ENCODE assay signal across 8 mouse cellular contexts in the genomic region with DNA sequence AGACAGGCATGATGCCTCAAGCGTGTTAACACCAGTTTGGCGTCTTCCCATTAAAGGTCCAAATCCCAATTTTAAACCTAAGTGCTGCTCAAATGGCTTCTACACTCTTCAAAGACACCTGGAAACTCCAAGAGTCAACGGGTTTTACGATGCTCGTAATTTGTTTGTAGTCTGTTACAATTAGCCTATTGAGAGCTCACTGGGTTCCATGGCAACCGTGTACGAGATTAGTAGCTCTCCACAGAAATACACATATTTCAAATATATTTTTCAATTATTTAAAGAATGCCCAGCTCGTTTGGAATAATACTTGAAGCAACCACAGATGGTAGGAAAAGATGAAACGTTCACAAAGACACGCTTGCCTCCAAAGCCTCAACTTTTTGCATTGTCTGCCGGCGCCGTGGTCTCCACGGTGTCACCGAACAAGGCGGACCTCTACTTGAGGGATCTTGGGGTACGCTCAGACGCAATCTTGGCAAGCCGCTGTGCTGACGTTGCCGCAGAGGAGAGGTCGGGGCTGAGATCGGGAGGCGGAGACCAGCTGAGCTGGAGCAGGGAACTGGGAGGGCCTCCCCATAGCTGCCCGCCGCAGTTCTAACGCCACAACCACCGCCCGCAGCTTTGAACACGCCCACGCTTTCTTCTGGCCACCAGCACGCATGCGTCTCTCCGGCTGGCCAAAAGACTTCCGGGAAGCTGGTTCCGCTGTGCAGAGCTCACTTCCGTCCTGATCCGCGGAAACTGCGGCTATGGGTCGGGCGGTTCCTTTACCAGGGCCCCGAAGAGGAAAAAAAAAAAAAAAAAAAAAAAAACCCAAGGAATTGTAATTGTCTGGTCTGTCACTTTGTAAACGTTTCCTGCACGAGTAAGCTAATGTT. TPM values are rescaled to one million over a fixed set of nuclear protein-coding genes. Genes with fewer than 3 reads are reported as not detected.
DNase-seq lines count a peak whose midpoint lies in the region; ATAC-seq and TF ChIP-seq lines count a peak whose summit lies in the region.

No protein-coding gene starts in this region.

- peak; percentile 85 for DNase-seq in G1E (ENCODE audit: low spot score)
- DNase-seq in cerebellum, adult 18-20 months, result peak; percentile 94 to 95
- peak; percentile 91 to 92 for DNase-seq in heart, postnatal 36 days
- DNase-seq in layer of hippocampus, adult 2 months (ENCODE audit: low spot score in 2 of 2), result peak; percentile 95 to 96
- peak; percentile 99 for DNase-seq in lung, embryonic 14.5 days
- DNase-seq in thymus, adult 2 months, result peak; percentile 89

- intact Hi-C loops in heart, postnatal 36 days (cut with DNase I), result loop anchor here (10.0 kb wide), 2 partner anchors 829 to 939 kb away; no protein-coding TSS in a partner anchor

- TF ChIP-seq POLR2A in olfactory bulb, adult 2 months (IDR thresholded peaks at IDR 0.05; ENCODE audit: insufficient read depth, low read depth, low read length), result peak; percentile 81
- peak; percentile 71 for TF ChIP-seq POLR2A in thymus, adult 2 months (IDR thresholded peaks at IDR 0.05; ENCODE audit: control insufficient read depth, extremely low read depth, insufficient read depth, low read length, poor library complexity)

- TF ChIP-seq CTCF in G1E (IDR thresholded peaks at IDR 0.05; ENCODE audit: low read depth, low read length), result no peak
- TF ChIP-seq CTCF in layer of hippocampus, adult 2 months (conservative IDR thresholded peaks at IDR 0.05), result no peak
- TF ChIP-seq CTCF in lung, embryonic 14.5 days (IDR thresholded peaks at IDR 0.05; ENCODE audit: low read depth), result no peak
- TF ChIP-seq CTCF in olfactory bulb, adult 2 months (IDR thresholded peaks at IDR 0.05; ENCODE audit: insufficient read depth, low read depth, low read length), result no peak
- TF ChIP-seq CTCF in thymus, adult 2 months (IDR thresholded peaks at IDR 0.05; ENCODE audit: borderline replicate concordance, control insufficient read depth, extremely low read depth, insufficient read depth, low read length, poor library complexity), result peak; percentile 63; the same call in 1 of the 2 replicates

- peak; percentile 90 for ATAC-seq in G1E (ENCODE audit: extremely low read depth, insufficient number of reproducible peaks, low FRiP score, poor library complexity, severe bottlenecking)
- peak; percentile 92 for ATAC-seq in forebrain, embryonic 16.5 days
- peak; percentile 95 for ATAC-seq in lung, embryonic 14.5 days (ENCODE audit: insufficient read depth)

- peaks cover 7% of the 10 kb centered on the region for H3K36me3 ChIP-seq in G1E (replicated peaks)
- H3K36me3 ChIP-seq in forebrain, embryonic 16.5 days (ENCODE audit: control insufficient read depth, insufficient read depth), result no peaks in the 10 kb centered on the region
- H3K36me3 ChIP-seq in lung, embryonic 14.5 days (ENCODE audit: insufficient read depth), result no peaks in the 10 kb centered on the region
- H3K36me3 ChIP-seq in thymus, adult 2 months (ENCODE audit: control insufficient read depth, insufficient read depth, low read length), result no peaks in the 10 kb centered on the region

- peak overlapping the region; percentile 96 for H3K4me3 ChIP-seq in G1E (ENCODE audit: low read depth, low read length)
- H3K4me3 ChIP-seq in forebrain, embryonic 16.5 days (replicated peaks; ENCODE audit: low read length), result peak overlapping the region; percentile 96
- peak overlapping the region; percentile 98 for H3K4me3 ChIP-seq in layer of hippocampus, adult 2 months
- H3K4me3 ChIP-seq in lung, embryonic 14.5 days (ENCODE audit: low read depth, low read length), result peak overlapping the region; percentile 97
- H3K4me3 ChIP-seq in olfactory bulb, adult 2 months (ENCODE audit: insufficient read depth, low read depth, low read length), result peak overlapping the region; percentile 96
- peak overlapping the region; percentile 80 for H3K4me3 ChIP-seq in thymus, adult 2 months (ENCODE audit: control insufficient read depth, insufficient read depth, low read length)

- H3K27me3 ChIP-seq in G1E (ENCODE audit: insufficient read depth, low read length), result no peaks in the 10 kb centered on the region
- no peaks in the 10 kb centered on the region for H3K27me3 ChIP-seq in forebrain, embryonic 16.5 days (replicated peaks; ENCODE audit: control insufficient read depth, insufficient read depth, low read length)
- no peaks in the 10 kb centered on the region for H3K27me3 ChIP-seq in lung, embryonic 14.5 days (ENCODE audit: insufficient read depth, low read length)
- no peaks in the 10 kb centered on the region for H3K27me3 ChIP-seq in thymus, adult 2 months (ENCODE audit: control insufficient read depth, insufficient read depth, low read length)

- peak overlapping the region; percentile 94 for H3K9ac ChIP-seq in forebrain, embryonic 16.5 days (replicated peaks; ENCODE audit: low read depth, low read length)
- peak overlapping the region; percentile 51 for H3K9ac ChIP-seq in lung, embryonic 14.5 days

- WGBS in forebrain, embryonic 16.5 days, result 1% methylated on average over 45 of the region's 45 CpGs
- WGBS in lung, embryonic 14.5 days, result 3% methylated on average over 45 of the region's 45 CpGs
- WGBS in olfactory bulb, adult 2 months, result under 1% methylated on average over 45 of the region's 45 CpGs
- 5% methylated on average over 45 of the region's 45 CpGs for WGBS in thymus, adult 2 months

- no peaks in the 10 kb centered on the region for H3K9me3 ChIP-seq in G1E (replicated peaks)
- no peaks in the 10 kb centered on the region for H3K9me3 ChIP-seq in forebrain, embryonic 16.5 days (ENCODE audit: control insufficient read depth, low read length)
- H3K9me3 ChIP-seq in lung, embryonic 14.5 days (ENCODE audit: low read depth, low read length), result no peaks in the 10 kb centered on the region

- peak overlapping the region; percentile 86 for H3K4me2 ChIP-seq in forebrain, embryonic 16.5 days (ENCODE audit: low read length)
- H3K4me2 ChIP-seq in lung, embryonic 14.5 days, result peak overlapping the region; percentile 89

- H3K4me1 ChIP-seq in G1E (ENCODE audit: insufficient read depth, low read depth, low read length), result peaks cover 19% of the 10 kb centered on the region
- H3K4me1 ChIP-seq in forebrain, embryonic 16.5 days (replicated peaks; ENCODE audit: control insufficient read depth, insufficient read depth, low read length), result peaks cover 21% of the 10 kb centered on the region
- H3K4me1 ChIP-seq in lung, embryonic 14.5 days (ENCODE audit: insufficient read depth), result peaks cover 3% of the 10 kb centered on the region
- H3K4me1 ChIP-seq in olfactory bulb, adult 2 months (ENCODE audit: control insufficient read depth, insufficient read depth, low read length), result peaks cover 1% of the 10 kb centered on the region; the same call in 1 of the 2 replicates
- H3K4me1 ChIP-seq in thymus, adult 2 months (replicated peaks; ENCODE audit: control insufficient read depth, insufficient read depth, low read length), result 0 out of 2 replicates have a peak, but pooled peaks cover 2% of the 10 kb centered on the region

- H3K27ac ChIP-seq in forebrain, embryonic 16.5 days (ENCODE audit: low read length), result peak overlapping the region; percentile 93
- peak overlapping the region; percentile 98 for H3K27ac ChIP-seq in layer of hippocampus, adult 2 months
- H3K27ac ChIP-seq in lung, embryonic 14.5 days (ENCODE audit: low read depth), result peak overlapping the region; percentile 99
- peak overlapping the region; percentile 95 for H3K27ac ChIP-seq in olfactory bulb, adult 2 months (ENCODE audit: insufficient read depth, low read depth, low read length)
- peak overlapping the region; percentile 62 for H3K27ac ChIP-seq in thymus, adult 2 months (ENCODE audit: control insufficient read depth, insufficient read depth, low read length)

RNA-seq across cellular contexts. Expression of gene Prpf4b, which starts 1.1 kb away (rescaled TPM):
- total RNA-seq in G1E (2014; fragmentation: Nextera tagmentation) (133 and 144 TPM in 2 replicates), G1E (2017) (108 and 136 TPM in 2 replicates)
- 23.7 and 36.0 TPM in 2 replicates for polyA plus RNA-seq in G1E (2012)
- polyA plus RNA-seq in forebrain, embryonic 16.5 days (2015; fragmentation: Nextera tagmentation; extraction: Ambion mirVana), result 65.8 and 67.8 TPM in 2 replicates
- 10 to 100 TPM; 33.5 to 38.0 TPM for total RNA-seq in heart, postnatal 36 days (2021)
- total RNA-seq in layer of hippocampus, adult 2 months (2021), result 10 to 100 TPM; 88.8 to 98.4 TPM
- polyA plus RNA-seq in lung, embryonic 14.5 days (2014; fragmentation: Nextera tagmentation; extraction: Ambion mirVana), result 81.3 and 83.5 TPM in 2 replicates
- 121 and 158 TPM in 2 replicates for polyA plus RNA-seq in olfactory bulb, adult 2 months (2012; ENCODE audit: insufficient read depth, insufficient read length, low replicate concordance, missing spikeins)
- 26.3 and 33.7 TPM in 2 replicates for polyA plus RNA-seq in thymus, adult 2 months (2012; rRNA removed)

RNA-seq across cellular contexts. Expression of gene Fam217a, which starts 50.1 kb away (rescaled TPM):
- total RNA-seq in G1E (2014; fragmentation: Nextera tagmentation) (not detected in 2 replicates), G1E (2017) (0.05 TPM in 1 of 2 replicates, not detected in the other)
- polyA plus RNA-seq in G1E (2012), result not detected in 2 replicates
- 0.30 and 0.65 TPM in 2 replicates for polyA plus RNA-seq in forebrain, embryonic 16.5 days (2015; fragmentation: Nextera tagmentation; extraction: Ambion mirVana)
- under 1 TPM; 0.33 to 0.36 TPM for total RNA-seq in heart, postnatal 36 days (2021)
- total RNA-seq in layer of hippocampus, adult 2 months (2021), result under 1 TPM; 0.51 to 0.54 TPM
- 2.1 and 2.3 TPM in 2 replicates for polyA plus RNA-seq in lung, embryonic 14.5 days (2014; fragmentation: Nextera tagmentation; extraction: Ambion mirVana)
- polyA plus RNA-seq in olfactory bulb, adult 2 months (2012; ENCODE audit: insufficient read depth, insufficient read length, low replicate concordance, missing spikeins), result not detected in 2 replicates
- 0.06 TPM in 1 of 2 replicates, not detected in the other for polyA plus RNA-seq in thymus, adult 2 months (2012; rRNA removed)

RNA-seq across cellular contexts. Expression of gene 4933417A18Rik, which starts 50.2 kb away (rescaled TPM):
- not detected in 2 replicates for total RNA-seq in G1E (2014; fragmentation: Nextera tagmentation)
- not detected in 2 replicates for total RNA-seq in G1E (2017)
- polyA plus RNA-seq in G1E (2012), result not detected in 2 replicates
- polyA plus RNA-seq in forebrain, embryonic 16.5 days (2015; fragmentation: Nextera tagmentation; extraction: Ambion mirVana), result not detected in 2 replicates
- total RNA-seq in heart, postnatal 36 days (2021), result not detected
- total RNA-seq in layer of hippocampus, adult 2 months (2021), result not detected
- not detected in 2 replicates for polyA plus RNA-seq in lung, embryonic 14.5 days (2014; fragmentation: Nextera tagmentation; extraction: Ambion mirVana)
- polyA plus RNA-seq in olfactory bulb, adult 2 months (2012; ENCODE audit: insufficient read depth, insufficient read length, low replicate concordance, missing spikeins), result not detected in 2 replicates
- polyA plus RNA-seq in thymus, adult 2 months (2012; rRNA removed), result not detected in 2 replicates

Comparison
In these comparisons a context has a peak if more than half of its experiments do, and no peak if none do; other contexts are left out.
1. Peak in every context shown above with its lines: DNase-seq, ATAC-seq, H3K4me3 ChIP-seq and H3K27ac ChIP-seq.